Mouse (Mus musculus) CH12.LX (cell line): ENCODE data around the gene Rprml. TPM values are rescaled to one million over a fixed set of nuclear protein-coding genes. Genes with fewer than 3 reads are reported as not detected.

Experiments used
- DNase-seq: peaks from one replicate; pipeline ENCODE4 v3.0.0-alpha.2; 2013; ENCODE audit errors: extremely low read depth
- H3K27ac ChIP-seq: 2 replicates; pipeline ENCODE4 v1.5.1; 2012; ENCODE audit warnings: low read depth, mild to moderate bottlenecking, control low read depth, moderate library complexity; ENCODE audit not compliant: insufficient read depth
- H3K27me3 ChIP-seq: replicated peaks from 2 replicates; pipeline ENCODE3; 2012; ENCODE audit warnings: inconsistent platforms
- H3K36me3 ChIP-seq, 2 experiments: replicated peaks in 1 of 2; 2 replicates each; pipeline versions ENCODE3 to v1.6.1; 2012; ENCODE audit warnings: inconsistent platforms in 1 of 2, low read length in 1 of 2, mild to moderate bottlenecking in 1 of 2, mixed read lengths in 1 of 2, moderate library complexity in 1 of 2; ENCODE audit not compliant: control insufficient read depth in 1 of 2, insufficient read depth in 1 of 2
- H3K4me1 ChIP-seq, 2 experiments: 2 replicates each; pipeline ENCODE4 v1.6.1; 2012; ENCODE audit warnings: inconsistent platforms in 1 of 2, moderate library complexity in 1 of 2; ENCODE audit not compliant: insufficient read depth in 2 of 2, control insufficient read depth in 1 of 2
- H3K4me2 ChIP-seq: 2 replicates; pipeline ENCODE4 v1.6.1; 2012; ENCODE audit warnings: low read depth, mild to moderate bottlenecking, control low read depth; ENCODE audit not compliant: poor library complexity, insufficient read depth, severe bottlenecking
- H3K4me3 ChIP-seq, 3 experiments: fragments of 150-350 bp in 1 of 3; sonication (generic) in 1 of 3; replicated peaks in 1 of 3; 2 replicates each; pipeline versions ENCODE3 to v1.5.1; 2011 to 2012; ENCODE audit warnings: low read depth in 2 of 3, low read length in 2 of 3, mild to moderate bottlenecking in 2 of 3, moderate library complexity in 2 of 3, control low read depth in 1 of 3, improper control_type of control experiment in 1 of 3, inconsistent platforms in 1 of 3, mixed read lengths in 1 of 3; ENCODE audit not compliant: poor library complexity in 1 of 3
- H3K79me2 ChIP-seq: replicated peaks from 2 replicates; pipeline ENCODE4 v1.6.1; 2012; ENCODE audit warnings: mild to moderate bottlenecking, moderate library complexity; ENCODE audit not compliant: control insufficient read depth, poor library complexity, insufficient read depth, severe bottlenecking; ENCODE audit errors: extremely low read depth
- H3K9ac ChIP-seq: 2 replicates; pipeline ENCODE4 v1.6.1; 2012; ENCODE audit warnings: low read depth, mild to moderate bottlenecking, control low read depth, moderate library complexity; ENCODE audit not compliant: insufficient read depth
- H3K9me3 ChIP-seq: replicated peaks from 2 replicates; pipeline ENCODE3; 2012; ENCODE audit warnings: low read length, inconsistent platforms, mixed read lengths
- CHD1 ChIP-seq: IDR thresholded peaks from 2 replicates; pipeline ENCODE4 v1.6.1; 2012; ENCODE audit warnings: low read depth, low read length, improper control_type of control experiment, inconsistent platforms
- CHD2 ChIP-seq: IDR thresholded peaks from 2 replicates; pipeline ENCODE4 v1.6.1; 2011; ENCODE audit warnings: low read length, improper control_type of control experiment
- CTCF ChIP-seq, 2 experiments: IDR thresholded peaks in 1 of 2; conservative IDR thresholded peaks in 1 of 2; 2 replicates each; pipeline ENCODE4 v1.5.1; 2011 to 2012; ENCODE audit warnings: low read depth in 2 of 2, low read length in 2 of 2, improper control_type of control experiment in 1 of 2, inconsistent platforms in 1 of 2, mild to moderate bottlenecking in 1 of 2, moderate library complexity in 1 of 2
- E2F4 ChIP-seq: IDR thresholded peaks from 2 replicates; pipeline ENCODE4 v1.6.1; 2011; ENCODE audit warnings: low read depth, low read length, improper control_type of control experiment; ENCODE audit not compliant: insufficient replicate concordance
- ELF1 ChIP-seq: IDR thresholded peaks from 2 replicates; pipeline ENCODE4 v1.6.1; 2014; ENCODE audit warnings: low read depth, mild to moderate bottlenecking, inconsistent platforms, low read length, improper control_type of control experiment
- ETS1 ChIP-seq: conservative IDR thresholded peaks from 2 replicates; pipeline ENCODE4 v1.6.1; 2012; ENCODE audit warnings: low read depth, mild to moderate bottlenecking, inconsistent platforms, low read length, improper control_type of control experiment, moderate library complexity
- GABPA ChIP-seq: IDR thresholded peaks from 2 replicates; pipeline ENCODE4 v1.6.1; 2012; ENCODE audit warnings: low read depth, low read length, improper control_type of control experiment, inconsistent platforms; ENCODE audit not compliant: insufficient replicate concordance
- HCFC1 ChIP-seq: IDR thresholded peaks from 2 replicates; pipeline ENCODE4 v1.6.1; 2012; ENCODE audit warnings: low read depth, mild to moderate bottlenecking, inconsistent platforms, low read length, improper control_type of control experiment
- JUND ChIP-seq: conservative IDR thresholded peaks from 2 replicates; pipeline ENCODE4 v1.6.1; 2011; ENCODE audit warnings: low read depth, low read length, improper control_type of control experiment
- KAT2A ChIP-seq: IDR thresholded peaks from 2 replicates; pipeline ENCODE4 v1.6.1; 2012; ENCODE audit warnings: low read length, improper control_type of control experiment, inconsistent platforms; ENCODE audit not compliant: insufficient replicate concordance
- MAFK ChIP-seq: IDR thresholded peaks from 2 replicates; pipeline ENCODE4 v1.6.1; 2011; ENCODE audit warnings: low read length, improper control_type of control experiment; ENCODE audit not compliant: insufficient replicate concordance
- MAX ChIP-seq: IDR thresholded peaks from 2 replicates; pipeline ENCODE4 v1.6.1; 2011; ENCODE audit warnings: low read length, improper control_type of control experiment
- MAZ ChIP-seq: IDR thresholded peaks from 2 replicates; pipeline ENCODE4 v1.6.1; 2012; ENCODE audit warnings: low read depth, mild to moderate bottlenecking, inconsistent platforms, low read length, improper control_type of control experiment, moderate library complexity
- MEF2A ChIP-seq: IDR thresholded peaks from 2 replicates; pipeline ENCODE4 v1.6.1; 2014; ENCODE audit warnings: low read depth, mild to moderate bottlenecking, inconsistent platforms, low read length, improper control_type of control experiment, borderline replicate concordance
- NRF1 ChIP-seq: IDR thresholded peaks from 2 replicates; pipeline ENCODE4 v1.6.1; 2014; ENCODE audit warnings: low read depth, mild to moderate bottlenecking, inconsistent platforms, low read length, improper control_type of control experiment, moderate library complexity
- PAX5 ChIP-seq: IDR thresholded peaks from 2 replicates; pipeline ENCODE4 v1.6.1; 2012; ENCODE audit warnings: low read length, inconsistent platforms, mixed read lengths
- POLR2A ChIP-seq: IDR thresholded peaks from 2 replicates; pipeline ENCODE4 v1.6.1; 2011; ENCODE audit warnings: low read depth, mild to moderate bottlenecking, improper control_type of control experiment, low read length
- RCOR1 ChIP-seq: conservative IDR thresholded peaks from 2 replicates; pipeline ENCODE4 v1.6.1; 2012; ENCODE audit warnings: low read depth, mild to moderate bottlenecking, inconsistent platforms, low read length, improper control_type of control experiment
- UBTF ChIP-seq: IDR thresholded peaks from 2 replicates; pipeline ENCODE4 v1.6.1; 2012; ENCODE audit warnings: low read depth, mild to moderate bottlenecking, inconsistent platforms, low read length, improper control_type of control experiment, moderate library complexity
- USF1 ChIP-seq: IDR thresholded peaks from 2 replicates; pipeline ENCODE4 v1.6.1; 2014; ENCODE audit warnings: low read depth, mild to moderate bottlenecking, inconsistent platforms, low read length, improper control_type of control experiment
- USF2 ChIP-seq: conservative IDR thresholded peaks from 2 replicates; pipeline ENCODE4 v1.6.1; 2011; ENCODE audit warnings: low read depth, low read length, improper control_type of control experiment
- ZC3H11A ChIP-seq: IDR thresholded peaks from 2 replicates; pipeline ENCODE4 v1.6.1; 2012; ENCODE audit warnings: low read depth, mild to moderate bottlenecking, inconsistent platforms, low read length, improper control_type of control experiment
- ZKSCAN1 ChIP-seq: IDR thresholded peaks from 2 replicates; pipeline ENCODE4 v1.6.1; 2012; ENCODE audit warnings: low read depth, inconsistent platforms, low read length, improper control_type of control experiment, borderline replicate concordance
- dilution Hi-C: fragments of 300-500 bp; cut with MboI; formaldehyde crosslinking; loops from 2 replicates; pipeline ENCODE4 v1.14.3; 2020; ENCODE audit warnings: low sequenced_read_pairs; ENCODE audit not compliant: extremely low pct_unique_long_range_greater_than_20kb, extremely low pct_ligation_motif_present
- in situ Hi-C: fragments of 300-500 bp; cut with MboI; formaldehyde crosslinking; loops from 3 replicates; pipeline ENCODE4 v1.14.3; 2019; ENCODE audit warnings: low sequenced_read_pairs, low pct_ligation_motif_present, low pct_unique_long_range_greater_than_20kb, mixed read lengths
- polyA plus RNA-seq: library from polyadenylated mRNA; unstranded; fragments of >175 nt; gene quantifications from 2 replicates; pipeline ENCODE4 v1.2.1, GENCODE M21; 2012; ENCODE audit warnings: low read depth; ENCODE audit not compliant: insufficient read length
- total RNA-seq, 2 experiments: library from RNA; depleted of rRNA; stranded (reverse); fragments of 300-350 nt in 1 of 2; fragments of >200 nt in 1 of 2; gene quantifications; 2 replicates each; pipeline ENCODE4 v1.2.3; 2012 to 2014

Rprml gene
- total and polyA plus RNA-seq, 3 experiments, result not detected

- Histone ChIP-seq H3K4me1 (peaks cover 3 to 28% of the 10 kb centered on the region in 2 experiments; a peak in 3 of 4 replicates), H3K4me2 (no peak overlapping the region)
- dilution Hi-C loops, result no loop called here
Observed at GRCm38 (mm10) chr11:103688271-103688979, 39.1 kb downstream of the Rprml start.

DNA sequence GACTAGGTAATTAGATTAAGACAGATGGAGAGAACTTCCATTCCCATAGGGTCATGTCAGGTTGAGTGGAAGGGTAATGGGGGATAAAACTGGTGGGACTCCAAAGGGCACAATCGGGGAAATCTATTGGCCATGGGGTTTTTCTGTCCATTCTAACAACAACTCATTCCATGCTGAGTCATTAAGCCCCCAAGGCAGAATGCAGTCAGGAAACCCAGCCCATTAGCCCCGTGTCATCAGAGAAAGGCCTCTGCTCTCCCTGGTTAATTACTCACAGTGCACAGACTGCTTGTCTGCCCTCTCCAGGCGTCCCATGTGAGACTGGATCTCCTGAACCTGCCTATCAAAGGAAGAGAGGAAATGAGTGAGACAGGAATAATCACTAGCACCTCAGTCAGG is 39.6 kb downstream of the Rprml start:
- peaks cover 36% of the 10 kb centered on the region for H3K79me2 ChIP-seq
- H3K27me3 ChIP-seq, result no peaks in the 10 kb centered on the region
- DNase-seq, result peak; percentile 29
- in situ Hi-C loops (no loop called here), dilution Hi-C loops (no loop called here)
- TF ChIP-seq MAFK (0 out of 2 replicates have a peak, but pooled peaks have one; percentile 6), CHD2 (no peak), MAX (no peak)
- H3K36me3 ChIP-seq, result peaks cover 44 to 85% of the 10 kb centered on the region in 2 experiments
- no peak overlapping the region for H3K4me3 ChIP-seq
- H3K4me1 ChIP-seq, result peaks cover 3 to 29% of the 10 kb centered on the region in 2 experiments; a peak in 3 of 4 replicates
- no peak overlapping the region for H3K27ac ChIP-seq
- H3K4me2 ChIP-seq, result no peak overlapping the region
- no peak overlapping the region for H3K9ac ChIP-seq
- no peaks in the 10 kb centered on the region for H3K9me3 ChIP-seq

More at GRCm38 (mm10) chr11:103688271-103688979, 39.1 kb downstream of the Rprml start:
- DNase-seq, result peak; percentile 24
- Histone ChIP-seq H3K27me3 (no peaks in the 10 kb centered on the region), H3K36me3 (peaks cover 50 to 89% of the 10 kb centered on the region in 2 experiments), H3K9me3 (no peaks in the 10 kb centered on the region), H3K27ac (no peak overlapping the region), H3K4me3 (no peak overlapping the region), H3K79me2 (peaks cover 34% of the 10 kb centered on the region), H3K9ac (no peak overlapping the region)
- TF ChIP-seq E2F4 (no peak), POLR2A (no peak), MAX (no peak), RCOR1 (no peak), ETS1 (no peak), UBTF (no peak), ELF1 (no peak)
- in situ Hi-C loops, result no loop called here

- H3K36me3 ChIP-seq, result peaks cover 27 to 83% of the 10 kb centered on the region in 2 experiments
- in situ Hi-C loops (no loop called here), dilution Hi-C loops (no loop called here)
- no peaks in the 10 kb centered on the region for H3K9me3 ChIP-seq
- H3K27me3 ChIP-seq, result no peaks in the 10 kb centered on the region
- no peak overlapping the region for H3K4me3 ChIP-seq
- H3K79me2 ChIP-seq, result peaks cover 41% of the 10 kb centered on the region
- H3K9ac ChIP-seq, result no peak overlapping the region
- H3K27ac ChIP-seq, result no peak overlapping the region
- peaks cover 6 to 49% of the 10 kb centered on the region in 2 experiments; a peak in 3 of 4 replicates for H3K4me1 ChIP-seq
- H3K4me2 ChIP-seq, result no peak overlapping the region
- no peak for TF ChIP-seq RCOR1
- TF ChIP-seq POLR2A, result no peak
- no peak for TF ChIP-seq GABPA
- no peak for TF ChIP-seq MEF2A
- TF ChIP-seq MAZ, result no peak
- TF ChIP-seq CHD1, result no peak
- no peak for TF ChIP-seq ZC3H11A
- TF ChIP-seq CTCF (conservative IDR thresholded peaks at IDR 0.05 in 1 of 2, IDR thresholded peaks at IDR 0.05 in 1 of 2; ENCODE audit: low read depth in 2 of 2, low read length in 2 of 2), result no peak
- TF ChIP-seq NRF1, result no peak
- no peak for TF ChIP-seq PAX5
- no peak for TF ChIP-seq JUND
- no peak for TF ChIP-seq USF1
- no peak for TF ChIP-seq USF2
- TF ChIP-seq KAT2A, result no peak
- TF ChIP-seq HCFC1, result no peak
- no peak for TF ChIP-seq E2F4
- TF ChIP-seq ZKSCAN1, result no peak
- no peak for DNase-seq
Observed at GRCm38 (mm10) chr11:103691036-103691435, 41.7 kb downstream of the Rprml start.
